Mouse (Mus musculus) left cerebral cortex, adult 18-20 months (tissue): ENCODE measurements at regions not wholly inside any gene's neighbourhood (a gene's known extent, or its start where the extent isn't known, plus 50 kb on each side); places are given as distances from the start of the nearest gene placed in this dataset.

Source experiments
- DNase-seq, 2 experiments: peaks; one replicate each; pipeline ENCODE4 v3.0.0; 2021 to 2022; ENCODE audit warnings: low spot score in 2 of 2, mixed read lengths in 1 of 2

- DNase-seq = no peak
Observed at GRCm38 (mm10) chr8:116298891-116299290, 205.9 kb upstream of the Dynlrb2 start.

GRCm38 (mm10) chr8:116290671-116291245 lies 214.0 kb upstream of the Dynlrb2 start:
- DNase-seq = no peak

GRCm38 (mm10) chr8:116289237-116289636 lies 215.5 kb upstream of the Dynlrb2 start:
- no peak for DNase-seq

GRCm38 (mm10) chr8:116283990-116284389 lies 220.8 kb upstream of the Dynlrb2 start:
- DNase-seq = no peak

GRCm38 (mm10) chr8:116282341-116282740 lies 222.4 kb upstream of the Dynlrb2 start:
- DNase-seq = no peak

GRCm38 (mm10) chr8:116275014-116275413 lies 229.8 kb upstream of the Dynlrb2 start:
- no peak for DNase-seq

GRCm38 (mm10) chr8:116271238-116271637 lies 233.5 kb upstream of the Dynlrb2 start:
- no peak for DNase-seq

- DNase-seq = no peak
Observed at GRCm38 (mm10) chr8:116269393-116269792, 235.4 kb upstream of the Dynlrb2 start.

- DNase-seq = no peak
Observed at GRCm38 (mm10) chr8:116268685-116269084, 236.1 kb upstream of the Dynlrb2 start.

- peak; percentile 2 to 4 for DNase-seq
Observed at GRCm38 (mm10) chr8:116268161-116268560, 236.6 kb upstream of the Dynlrb2 start.

- DNase-seq = no peak
Observed at GRCm38 (mm10) chr8:116267021-116267420, 237.8 kb upstream of the Dynlrb2 start.

GRCm38 (mm10) chr8:116265591-116265990 lies 239.2 kb upstream of the Dynlrb2 start:
- no peak for DNase-seq

- no peak for DNase-seq
Observed at GRCm38 (mm10) chr8:116264078-116264477, 240.7 kb upstream of the Dynlrb2 start.

GRCm38 (mm10) chr8:116261286-116261685 lies 243.5 kb upstream of the Dynlrb2 start:
- no peak for DNase-seq

GRCm38 (mm10) chr8:116255398-116255797 lies 249.4 kb upstream of the Dynlrb2 start:
- no peak for DNase-seq

GRCm38 (mm10) chr8:116252455-116253216 lies 252.1 kb upstream of the Dynlrb2 start:
- no peak for DNase-seq

- DNase-seq = no peak
Observed at GRCm38 (mm10) chr8:116248398-116248797, 256.4 kb upstream of the Dynlrb2 start.

GRCm38 (mm10) chr8:116243493-116243892 lies 261.3 kb upstream of the Dynlrb2 start:
- no peak for DNase-seq

GRCm38 (mm10) chr8:116242972-116243371 lies 261.8 kb upstream of the Dynlrb2 start:
- no peak for DNase-seq

- DNase-seq = no peak
Observed at GRCm38 (mm10) chr8:116241987-116242242, 262.9 kb upstream of the Dynlrb2 start.

- no peak for DNase-seq
Observed at GRCm38 (mm10) chr8:116241146-116241986, 263.4 kb upstream of the Dynlrb2 start.

GRCm38 (mm10) chr8:116238670-116239069 lies 266.1 kb upstream of the Dynlrb2 start:
- DNase-seq = no peak
